Mouse (Mus musculus): Measurements from ENCODE around the gene Mgmt. TPM values are rescaled to one million over a fixed set of nuclear protein-coding genes. Genes with fewer than 3 reads are reported as not detected.

The Mgmt gene
- total and polyA plus RNA-seq, 3 experiments, result not detected

DNA sequence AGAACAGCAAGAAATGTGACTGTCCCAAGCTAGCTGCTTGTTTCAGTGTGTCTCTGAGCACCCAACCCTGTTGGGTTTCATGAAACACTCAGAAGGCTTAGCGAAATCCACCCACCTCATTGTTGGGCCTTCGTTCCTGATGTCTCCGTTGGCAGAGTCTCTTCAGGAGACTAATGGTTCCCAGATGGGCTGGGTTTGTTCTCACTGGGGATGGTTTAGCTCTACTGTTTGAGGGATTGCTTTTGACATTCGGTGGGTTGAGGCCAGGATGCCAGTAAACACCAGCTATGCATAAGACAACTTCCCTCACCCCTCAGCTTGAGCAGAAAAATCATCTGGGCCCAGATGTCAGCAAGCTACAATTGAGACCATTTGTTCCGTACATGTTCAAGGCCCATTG lies 39.9 kb downstream of the Mgmt start:
- H3K79me2 ChIP-seq (ENCODE audit: control insufficient read depth, insufficient read depth, low read length, poor library complexity), result no peaks in the 10 kb centered on the region

DNA sequence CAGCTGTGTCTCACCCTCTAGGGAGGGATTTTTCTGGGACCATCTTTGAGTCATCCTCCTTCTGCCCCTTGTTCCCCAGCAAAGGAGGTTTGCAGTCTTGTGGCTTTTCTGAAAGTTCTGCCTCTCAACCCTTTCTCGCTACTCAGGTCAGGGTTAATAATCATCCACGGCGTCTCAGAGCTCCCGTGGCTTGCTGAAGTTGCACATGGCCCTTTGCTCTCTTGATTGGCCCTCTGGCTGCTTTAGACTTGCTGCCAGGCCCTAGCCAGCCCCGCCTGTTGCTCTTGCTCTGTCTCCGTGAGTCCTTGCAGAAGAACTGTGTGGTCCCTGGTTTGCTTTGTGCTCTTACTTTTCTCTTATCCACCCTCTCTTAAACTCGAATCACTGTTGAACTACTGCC lies 40.4 kb downstream of the Mgmt start:
- no peaks in the 10 kb centered on the region for H3K9me3 ChIP-seq (replicated peaks; ENCODE audit: insufficient read depth, low read length)
- no peak overlapping the region for H3K4me3 ChIP-seq (ENCODE audit: control insufficient read depth in 1 of 2, insufficient read depth in 1 of 2, low read depth in 2 of 2, low read length in 2 of 2)
- H3K4me1 ChIP-seq (ENCODE audit: control insufficient read depth in 1 of 2, insufficient read depth in 2 of 2, low read length in 2 of 2), result no peaks in the 10 kb centered on the region
- no peak overlapping the region for H3K9ac ChIP-seq (ENCODE audit: control insufficient read depth, low read depth, low read length, poor library complexity, severe bottlenecking)
- no peaks in the 10 kb centered on the region for H3K27me3 ChIP-seq (ENCODE audit: control insufficient read depth in 1 of 2, insufficient read depth in 2 of 2, low read length in 2 of 2)
- H3K79me2 ChIP-seq (ENCODE audit: control insufficient read depth, insufficient read depth, low read length, poor library complexity), result no peaks in the 10 kb centered on the region
- no peaks in the 10 kb centered on the region for H3K36me3 ChIP-seq (ENCODE audit: control insufficient read depth in 1 of 2, insufficient read depth in 2 of 2, low read length in 2 of 2)
- TF ChIP-seq JUND (IDR thresholded peaks at IDR 0.05; ENCODE audit: low read depth, low read length) (no peak), ZC3H11A (IDR thresholded peaks at IDR 0.05; ENCODE audit: low read depth, low read length) (no peak), RAD21 (IDR thresholded peaks at IDR 0.05; ENCODE audit: low read depth, low read length) (no peak)
- H3K27ac ChIP-seq (ENCODE audit: control insufficient read depth, low read depth, low read length), result no peak overlapping the region
- no peak for DNase-seq (ENCODE audit: low read depth, low spot score)

More for the DNA sequence above, 39.9 kb downstream of the Mgmt start:
- TF ChIP-seq MEF2A (IDR thresholded peaks at IDR 0.05; ENCODE audit: extremely low read depth, insufficient replicate concordance, low read depth, low read length, poor library complexity, severe bottlenecking) (no peak), NRF1 (IDR thresholded peaks at IDR 0.05; ENCODE audit: insufficient read depth, low read depth, low read length, poor library complexity, severe bottlenecking) (no peak), JUND (IDR thresholded peaks at IDR 0.05; ENCODE audit: low read depth, low read length) (no peak), ZKSCAN1 (IDR thresholded peaks at IDR 0.05; ENCODE audit: low read depth, low read length) (no peak), USF2 (IDR thresholded peaks at IDR 0.05; ENCODE audit: borderline replicate concordance in 1 of 2, insufficient read depth in 1 of 2, low read depth in 1 of 2, low read length in 2 of 2) (no peak), CHD2 (IDR thresholded peaks at IDR 0.05; ENCODE audit: low read length) (no peak), POLR2AphosphoS5 (IDR thresholded peaks at IDR 0.05; ENCODE audit: borderline replicate concordance, low read depth, low read length) (no peak), CHD1 (IDR thresholded peaks at IDR 0.05; ENCODE audit: low read depth, low read length) (no peak)
- H3K4me3 ChIP-seq (ENCODE audit: control insufficient read depth in 1 of 2, insufficient read depth in 1 of 2, low read depth in 2 of 2, low read length in 2 of 2), result no peak overlapping the region
- H3K9ac ChIP-seq (ENCODE audit: control insufficient read depth, low read depth, low read length, poor library complexity, severe bottlenecking), result no peak overlapping the region
- no peaks in the 10 kb centered on the region for H3K9me3 ChIP-seq (replicated peaks; ENCODE audit: insufficient read depth, low read length)
- H3K36me3 ChIP-seq (ENCODE audit: control insufficient read depth in 1 of 2, insufficient read depth in 2 of 2, low read length in 2 of 2), result no peaks in the 10 kb centered on the region
- H3K27ac ChIP-seq (ENCODE audit: control insufficient read depth, low read depth, low read length), result no peak overlapping the region
- no peaks in the 10 kb centered on the region for H3K27me3 ChIP-seq (ENCODE audit: control insufficient read depth in 1 of 2, insufficient read depth in 2 of 2, low read length in 2 of 2)
- no peak for DNase-seq (ENCODE audit: low read depth, low spot score)
- H3K4me1 ChIP-seq (ENCODE audit: control insufficient read depth in 1 of 2, insufficient read depth in 2 of 2, low read length in 2 of 2), result no peaks in the 10 kb centered on the region

DNA sequence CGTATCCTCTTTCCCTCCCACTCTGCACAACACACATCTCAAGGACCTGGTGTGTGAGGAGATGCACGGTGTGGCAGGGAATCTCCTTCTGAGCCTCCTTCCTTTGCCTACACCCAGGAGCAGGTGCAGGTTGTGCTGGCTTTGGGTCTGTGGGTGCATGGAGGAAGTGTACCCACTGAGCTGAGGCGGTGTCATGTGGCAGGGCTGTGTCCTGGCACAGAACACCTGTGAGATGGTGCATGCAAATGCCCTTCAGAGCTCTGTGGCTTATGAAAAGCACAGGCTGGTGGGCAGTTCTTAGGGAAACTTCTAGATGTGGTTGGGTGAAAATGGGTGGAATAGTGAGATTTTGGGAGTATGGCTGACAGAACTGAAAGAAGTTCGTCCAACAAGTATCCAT lies 44.0 kb downstream of the Mgmt start:
- TF ChIP-seq MXI1 (IDR thresholded peaks at IDR 0.05; ENCODE audit: low read depth, low read length) (no peak), USF1 (IDR thresholded peaks at IDR 0.05; ENCODE audit: low read depth, low read length) (no peak), POLR2AphosphoS5 (IDR thresholded peaks at IDR 0.05; ENCODE audit: borderline replicate concordance, low read depth, low read length) (no peak), MAZ (IDR thresholded peaks at IDR 0.05; ENCODE audit: low read depth, low read length) (no peak), NRF1 (IDR thresholded peaks at IDR 0.05; ENCODE audit: insufficient read depth, low read depth, low read length, poor library complexity, severe bottlenecking) (no peak), ETS1 (IDR thresholded peaks at IDR 0.05; ENCODE audit: low read depth, low read length) (no peak)
- no peak for DNase-seq (ENCODE audit: low read depth, low spot score)
- Histone ChIP-seq H3K27ac (ENCODE audit: control insufficient read depth, low read depth, low read length) (no peak overlapping the region), H3K79me2 (ENCODE audit: control insufficient read depth, insufficient read depth, low read length, poor library complexity) (no peaks in the 10 kb centered on the region), H3K9ac (ENCODE audit: control insufficient read depth, low read depth, low read length, poor library complexity, severe bottlenecking) (no peak overlapping the region), H3K27me3 (ENCODE audit: control insufficient read depth in 1 of 2, insufficient read depth in 2 of 2, low read length in 2 of 2) (no peaks in the 10 kb centered on the region), H3K4me3 (ENCODE audit: control insufficient read depth in 1 of 2, insufficient read depth in 1 of 2, low read depth in 2 of 2, low read length in 2 of 2) (no peak overlapping the region), H3K9me3 (replicated peaks; ENCODE audit: insufficient read depth, low read length) (no peaks in the 10 kb centered on the region), H3K36me3 (ENCODE audit: control insufficient read depth in 1 of 2, insufficient read depth in 2 of 2, low read length in 2 of 2) (no peaks in the 10 kb centered on the region), H3K4me1 (ENCODE audit: control insufficient read depth in 1 of 2, insufficient read depth in 2 of 2, low read length in 2 of 2) (no peaks in the 10 kb centered on the region)
